Mouse (Mus musculus): ENCODE measurements around the gene Rreb1. TPM values are rescaled to one million over a fixed set of nuclear protein-coding genes. Genes with fewer than 3 reads are reported as not detected.
A peak's percentile ranks its signal among the peaks of the same experiment; 100 is the strongest.

The Rreb1 gene
- total RNA-seq, 2 experiments from 2014 or later = 44.6 to 48.8 TPM

GRCm38 (mm10) chr13:37854031-37854431, 75.8 kb downstream of the Rreb1 start:
- DNase-seq = peak; percentile 44

DNA sequence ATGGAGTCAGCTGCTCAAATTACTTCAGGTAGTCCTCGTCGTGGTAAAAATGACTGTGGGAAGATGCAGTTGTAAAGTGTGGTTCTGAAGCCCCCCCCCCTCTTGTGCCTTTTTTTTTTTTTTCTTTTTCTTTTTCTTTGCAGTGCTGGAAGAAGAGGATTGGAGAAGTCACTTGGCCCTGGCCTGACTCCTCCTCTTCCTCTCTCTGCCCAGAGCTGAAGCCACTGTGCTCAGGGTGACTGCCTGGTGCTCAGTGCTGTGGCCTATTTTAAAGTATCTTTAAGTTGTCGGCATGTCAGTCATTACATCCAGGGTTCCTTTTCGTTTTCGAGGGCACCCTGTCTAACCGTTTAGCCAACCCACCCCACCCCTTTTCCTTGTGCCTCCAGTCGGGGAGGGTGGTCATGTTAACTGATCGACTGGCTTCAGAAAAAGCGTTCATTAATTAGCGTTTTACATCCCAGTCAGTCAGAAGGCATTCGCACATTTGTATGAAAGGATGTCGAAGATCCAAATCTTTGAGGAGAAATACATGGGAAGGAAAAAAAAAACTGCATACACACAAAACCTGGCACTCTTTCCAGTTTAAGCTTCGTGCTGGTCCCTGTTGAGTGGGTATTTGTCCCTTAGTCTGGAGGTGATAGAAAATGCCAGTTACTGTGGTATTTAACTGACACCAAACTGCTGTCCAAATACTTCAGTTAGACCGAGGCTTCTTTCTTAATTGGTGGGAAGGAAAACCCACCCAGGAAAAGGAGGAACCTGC, 76.4 kb downstream of the Rreb1 start:
- no peak for DNase-seq

GRCm38 (mm10) chr13:37855221-37855757, 77.1 kb downstream of the Rreb1 start:
- no peak for DNase-seq

- no peak for DNase-seq
These were observed 77.6 kb downstream of the Rreb1 start for GRCm38 (mm10) chr13:37855765-37856164.

GRCm38 (mm10) chr13:37856537-37856936, 78.3 kb downstream of the Rreb1 start:
- no peak for DNase-seq

GRCm38 (mm10) chr13:37857284-37858065, 79.3 kb downstream of the Rreb1 start:
- peak; percentile 97 for DNase-seq

- peak; percentile 54 for DNase-seq
These were observed 79.9 kb downstream of the Rreb1 start for GRCm38 (mm10) chr13:37858066-37858501.

GRCm38 (mm10) chr13:37858508-37858907, 80.3 kb downstream of the Rreb1 start:
- DNase-seq = no peak

DNA sequence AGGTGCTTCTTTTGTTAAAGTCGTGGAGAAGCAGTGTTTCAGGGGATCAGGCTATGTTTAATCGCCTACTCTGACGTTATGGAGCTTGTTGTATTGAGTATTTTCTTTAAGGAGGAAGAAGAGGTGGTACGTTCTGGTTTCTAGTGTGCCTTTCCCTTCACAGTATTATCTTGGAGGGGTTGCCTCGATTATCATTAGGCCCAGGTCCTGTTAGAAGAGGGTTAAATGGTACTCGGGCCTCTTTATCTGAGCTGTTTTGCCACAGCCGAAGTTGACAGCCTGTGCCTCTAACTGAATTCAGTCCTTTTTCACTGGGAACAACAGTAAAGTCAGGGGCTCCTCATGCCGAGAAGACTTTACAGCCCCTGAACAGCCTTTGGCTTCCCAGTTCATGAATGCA, 81.6 kb downstream of the Rreb1 start:
- no peak for DNase-seq

DNA sequence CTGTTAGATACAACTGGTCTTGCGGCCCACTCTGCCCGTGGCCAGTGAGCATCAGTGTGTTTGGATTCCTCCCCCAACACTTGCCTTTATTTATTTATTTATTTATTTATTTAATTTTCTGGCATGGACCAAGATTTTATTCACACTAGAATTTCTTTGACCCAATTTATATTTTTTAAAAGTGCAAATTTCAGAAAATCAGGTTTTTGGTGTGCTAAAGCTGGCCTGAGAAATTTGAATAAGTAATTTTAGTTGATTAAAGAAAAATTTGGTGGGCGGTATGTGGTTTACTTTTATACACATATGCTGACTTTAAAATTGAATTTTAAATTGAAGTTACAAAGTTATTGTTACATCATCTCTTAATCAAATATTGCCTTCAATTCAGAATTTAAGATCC, 82.0 kb downstream of the Rreb1 start:
- DNase-seq = no peak

- DNase-seq = no peak
These were observed 82.6 kb downstream of the Rreb1 start for GRCm38 (mm10) chr13:37860789-37861188.

GRCm38 (mm10) chr13:37862492-37862891, 84.3 kb downstream of the Rreb1 start:
- DNase-seq = no peak

- DNase-seq = no peak
These were observed 85.4 kb downstream of the Rreb1 start for GRCm38 (mm10) chr13:37863643-37864042.

- no peak for DNase-seq
These were observed 86.5 kb downstream of the Rreb1 start for GRCm38 (mm10) chr13:37864697-37865096.

DNA sequence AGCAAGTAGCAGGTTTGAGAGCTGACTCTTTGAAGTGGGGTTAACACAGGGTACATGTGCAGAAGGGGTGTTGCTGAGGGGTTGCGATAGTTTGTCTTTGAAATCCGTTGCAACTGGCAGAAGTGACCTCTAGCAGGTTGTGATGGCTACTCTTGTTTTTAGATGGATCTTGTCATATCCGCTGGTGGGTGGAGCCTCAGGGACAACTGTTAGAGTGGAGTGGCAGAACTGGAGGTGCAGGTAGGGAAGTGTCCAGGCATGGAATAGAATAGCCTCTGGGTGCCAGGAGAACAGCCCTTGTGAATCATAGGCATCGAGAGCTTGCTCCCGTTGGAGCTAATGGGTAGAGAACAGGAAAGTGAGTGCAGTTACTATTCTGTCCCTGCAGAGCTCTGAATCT, 88.1 kb downstream of the Rreb1 start:
- no peak for DNase-seq

GRCm38 (mm10) chr13:37866846-37867245, 88.6 kb downstream of the Rreb1 start:
- no peak for DNase-seq

DNA sequence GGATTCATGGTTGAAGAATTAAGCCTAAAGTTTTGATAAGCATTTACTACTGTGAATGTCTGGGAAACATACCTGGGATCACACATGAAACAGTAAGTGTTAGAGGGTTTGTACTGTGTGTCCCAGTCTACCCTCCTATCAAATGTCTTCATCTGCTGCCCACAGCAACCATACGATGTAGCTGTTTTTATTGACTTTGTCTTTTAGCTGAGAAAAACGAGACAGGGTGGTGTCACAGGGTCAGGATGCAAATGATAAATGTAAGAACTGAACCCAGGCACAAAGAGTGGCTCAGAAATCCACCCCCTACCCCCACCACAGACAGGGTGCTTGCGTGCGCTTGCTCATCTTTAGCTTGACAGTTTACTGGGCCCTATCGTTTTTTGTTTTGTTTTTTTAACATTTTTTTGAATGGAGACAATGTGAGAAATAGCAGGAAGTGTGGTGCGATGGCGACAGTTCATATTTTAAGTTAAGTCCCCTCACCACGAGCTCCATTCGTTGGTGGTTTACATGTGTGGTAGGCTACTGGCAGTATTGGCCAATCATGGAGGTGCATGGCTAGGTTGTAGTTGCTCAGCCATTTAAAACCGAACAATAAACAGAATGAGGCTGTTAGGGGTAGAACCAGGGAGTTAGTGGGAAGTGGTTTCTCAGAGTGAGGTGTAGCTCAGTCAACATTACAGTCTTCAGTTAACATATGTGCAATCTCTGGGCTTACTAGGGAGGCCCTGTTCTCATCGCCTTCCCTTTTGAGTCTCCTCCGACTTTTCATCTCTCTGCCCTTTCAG, 92.1 kb downstream of the Rreb1 start:
- no peak for DNase-seq

DNA sequence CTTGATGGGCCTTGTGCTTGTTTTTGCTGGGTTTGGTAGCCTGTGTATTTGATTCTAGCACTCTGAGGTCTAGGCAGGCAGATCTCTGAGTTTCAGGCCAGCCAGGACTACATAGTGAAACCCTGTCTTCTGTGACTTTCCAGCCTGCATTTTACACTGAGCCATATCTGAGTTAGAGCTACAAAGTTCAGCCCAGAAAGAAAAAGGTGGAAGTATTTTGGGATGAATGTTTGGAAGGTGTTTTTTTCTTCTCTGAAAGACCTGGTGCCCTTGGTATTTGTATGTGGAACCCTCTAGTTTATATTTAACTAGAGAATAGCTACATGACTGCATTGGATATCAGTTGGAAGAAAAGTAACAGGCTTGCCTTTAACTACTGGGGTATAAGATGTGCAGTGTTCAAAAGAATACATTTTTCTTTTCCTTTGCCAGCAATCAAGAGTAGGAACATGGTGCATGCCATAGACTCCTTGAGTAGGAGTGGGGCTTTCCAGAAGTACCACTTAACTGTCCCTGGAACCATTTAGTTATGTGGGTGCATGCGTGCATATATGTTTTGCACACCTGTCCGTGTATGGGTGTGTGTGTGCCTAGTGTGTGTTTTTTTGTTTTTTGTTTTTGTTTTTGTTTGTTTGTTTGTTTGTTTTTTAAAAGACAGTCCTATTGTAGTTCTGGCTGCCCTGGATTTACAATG, 94.1 kb downstream of the Rreb1 start:
- no peak for DNase-seq

DNA sequence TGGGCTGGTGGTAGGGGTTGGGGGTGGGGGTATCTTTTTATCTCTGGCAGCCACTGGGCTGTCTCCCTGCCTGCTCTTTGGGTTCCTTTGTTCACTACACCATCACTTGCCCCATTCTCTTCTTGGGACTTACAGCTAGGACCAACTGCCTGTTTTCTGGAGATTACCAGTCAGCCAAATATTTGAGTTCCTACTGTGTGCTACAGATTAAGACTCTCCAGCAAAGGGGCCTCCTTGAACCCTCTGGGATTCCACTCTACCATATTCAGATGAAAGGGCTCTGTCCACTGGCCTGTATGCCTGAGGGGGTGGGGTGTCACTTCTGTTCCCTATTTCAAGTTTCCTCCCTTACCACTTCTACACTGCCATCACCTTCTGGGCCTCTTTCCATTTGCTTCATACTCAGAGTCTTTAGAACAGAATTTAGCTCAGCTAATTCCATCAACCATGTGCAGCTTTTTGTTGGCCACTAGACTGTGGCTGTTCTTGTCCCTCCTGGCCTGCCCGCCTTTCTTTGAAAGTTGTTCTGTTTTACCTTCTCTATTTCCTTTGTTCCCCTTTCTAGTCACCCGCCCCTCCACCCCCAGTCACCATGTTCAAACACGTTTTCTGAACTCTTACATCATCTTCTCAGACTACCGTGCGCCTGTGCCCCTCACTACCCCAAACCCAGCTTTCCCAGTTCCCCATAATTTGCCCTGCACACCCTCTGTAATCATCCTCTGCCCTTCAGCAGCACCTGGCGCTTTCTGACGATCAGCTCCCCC, 95.1 kb downstream of the Rreb1 start:
- no peak for DNase-seq

GRCm38 (mm10) chr13:37875919-37876318, 97.7 kb downstream of the Rreb1 start:
- no peak for DNase-seq

GRCm38 (mm10) chr13:37876366-37876765, 98.2 kb downstream of the Rreb1 start:
- no peak for DNase-seq
